Mouse (Mus musculus) liver, embryonic 14.5 days (tissue): ENCODE data around the gene Pcsk5. TPM values are rescaled to one million over a fixed set of nuclear protein-coding genes. Genes with fewer than 3 reads are reported as not detected.
A peak's percentile ranks its signal among the peaks of the same experiment; 100 is the strongest.

ENCODE experiments used
- ATAC-seq: fragments of 200-750 bp; cut with Nextera tagmentation; 2 replicates; pipeline ENCODE4 v1.8.0; 2017; ENCODE audit warnings: moderate number of reproducible peaks, mild to moderate bottlenecking, moderate library complexity; ENCODE audit not compliant: insufficient read depth
- DNase-seq, 3 experiments: peaks; one replicate each; pipeline ENCODE4 v3.0.0-alpha.2; 2012 to 2013; ENCODE audit warnings: low read depth in 3 of 3, low spot score in 3 of 3
- H3K27ac ChIP-seq: fragments of 300-500 bp; sonication (generic); 2 replicates; pipeline ENCODE4 v1.5.1; 2014; ENCODE audit warnings: moderate library complexity, mild to moderate bottlenecking, control low read depth, inconsistent platforms
- H3K27me3 ChIP-seq: fragments of 300-500 bp; sonication (generic); 2 replicates; pipeline ENCODE4 v1.6.1; 2014; ENCODE audit warnings: mild to moderate bottlenecking, low read length, moderate library complexity; ENCODE audit not compliant: control insufficient read depth, insufficient read depth
- H3K36me3 ChIP-seq: fragments of 300-500 bp; sonication (generic); replicated peaks from 2 replicates; pipeline ENCODE4 v1.6.1; 2014; ENCODE audit warnings: low read depth; ENCODE audit not compliant: control insufficient read depth, insufficient read depth
- H3K4me1 ChIP-seq, 2 experiments: fragments of 200-500 bp in 1 of 2; fragments of 300-500 bp in 1 of 2; sonication (generic) in 1 of 2; replicated peaks; 2 replicates each; pipeline ENCODE4 v1.6.1; 2012 to 2014; ENCODE audit warnings: antibody characterized with exemption in 1 of 2, inconsistent platforms in 1 of 2, low read length in 1 of 2; ENCODE audit not compliant: control insufficient read depth in 2 of 2, insufficient read depth in 2 of 2
- H3K4me2 ChIP-seq: fragments of 300-500 bp; sonication (generic); 2 replicates; pipeline ENCODE4 v1.6.1; 2014; ENCODE audit warnings: low read depth, mild to moderate bottlenecking, control low read depth, moderate library complexity
- H3K4me3 ChIP-seq, 2 experiments: fragments of 200-500 bp in 1 of 2; fragments of 300-500 bp in 1 of 2; sonication (generic) in 1 of 2; 2 replicates each; pipeline ENCODE4 v1.5.1; 2012 to 2014; ENCODE audit warnings: low read depth in 2 of 2, low read length in 2 of 2, mild to moderate bottlenecking in 2 of 2, control low read depth in 1 of 2, inconsistent platforms in 1 of 2, moderate library complexity in 1 of 2; ENCODE audit not compliant: insufficient read depth in 1 of 2
- H3K9ac ChIP-seq: fragments of 300-500 bp; sonication (generic); replicated peaks from 2 replicates; pipeline ENCODE4 v1.6.1; 2014; ENCODE audit warnings: mild to moderate bottlenecking, control low read depth, moderate library complexity
- H3K9me3 ChIP-seq: fragments of 300-500 bp; sonication (generic); 2 replicates; pipeline ENCODE4 v1.6.1; 2016; ENCODE audit warnings: low read length, mixed read lengths; ENCODE audit not compliant: control insufficient read depth
- CTCF ChIP-seq: IDR thresholded peaks from 2 replicates; pipeline ENCODE4 v1.5.1; 2016; ENCODE audit warnings: antibody characterized with exemption, low read depth, control low read depth
- EP300 ChIP-seq: IDR thresholded peaks from 2 replicates; pipeline ENCODE4 v1.6.1; 2016; ENCODE audit warnings: antibody characterized with exemption, low read depth
- WGBS: fragments of 180-500 bp; shearing (Covaris S2); extraction: QIAGEN DNeasy Blood & Tissue Kit; methylation state at CpG from one replicate; pipeline ENCODE4 v1.1.7; 2014; ENCODE audit not compliant: insufficient replicate concordance; 5-methylcytosine and 5-hydroxymethylcytosine counted together
- polyA plus RNA-seq, 2 experiments: library from polyadenylated mRNA; depleted of rRNA in 1 of 2; stranded (reverse) in 1 of 2; unstranded in 1 of 2; fragments of >200 nt; fragmentation: Nextera tagmentation in 1 of 2; extraction: Ambion mirVana in 1 of 2; gene quantifications; 2 replicates each; pipeline versions ENCODE4 v1.2.1 to v1.2.3; 2012 to 2014

Pcsk5 gene
- polyA plus RNA-seq (2012; rRNA removed) (0.52 and 0.61 TPM in 2 replicates), polyA plus RNA-seq (2014; fragmentation: Nextera tagmentation; extraction: Ambion mirVana) (0.58 and 1.2 TPM in 2 replicates)

GRCm38 (mm10) chr19:17837471-17837859 is at the start of gene Pcsk5:
Pcsk5 (minus strand) TSS chr19:17837632.
- peak within 1 kb of the TSS; percentile 43 to 48 for H3K4me3 ChIP-seq
- TF ChIP-seq EP300 = no peak
- no peak; the same call in 1 of the 2 replicates for TF ChIP-seq CTCF
- 0% methylated on average over 25 of the region's 36 CpGs for WGBS
- H3K9ac ChIP-seq = no peak within 1 kb of the TSS
- H3K27ac ChIP-seq = no peak within 1 kb of the TSS
- peak within 1 kb of the TSS; percentile 61 for H3K4me2 ChIP-seq
- peak in 2 of 3 experiments; percentile 17 to 24 for DNase-seq
- ATAC-seq = peak; percentile 68
- H3K9me3 ChIP-seq = no peaks in the 10 kb centered on the region
- no peaks in the 10 kb centered on the region for H3K36me3 ChIP-seq
- peaks cover 31% of the 10 kb centered on the region for H3K27me3 ChIP-seq
- no peaks in the 10 kb centered on the region for H3K4me1 ChIP-seq

GRCm38 (mm10) chr19:17875804-17876203 is 38.4 kb upstream of the Pcsk5 start:
- no peak for ATAC-seq
- no peak overlapping the region for H3K4me3 ChIP-seq
- no peaks in the 10 kb centered on the region for H3K4me1 ChIP-seq
- H3K27me3 ChIP-seq = no peaks in the 10 kb centered on the region
- H3K36me3 ChIP-seq = no peaks in the 10 kb centered on the region
- 64% methylated on average over 7 of the region's 7 CpGs for WGBS
- H3K9ac ChIP-seq = no peak overlapping the region
- no peak overlapping the region for H3K27ac ChIP-seq
- H3K4me2 ChIP-seq = no peak overlapping the region
- H3K9me3 ChIP-seq = no peaks in the 10 kb centered on the region
- TF ChIP-seq EP300 (no peak), CTCF (no peak)
- no peak for DNase-seq

GRCm38 (mm10) chr19:17874388-17874787 is 37.0 kb upstream of the Pcsk5 start:
- no peaks in the 10 kb centered on the region for H3K36me3 ChIP-seq
- no peaks in the 10 kb centered on the region for H3K4me1 ChIP-seq
- H3K4me2 ChIP-seq = no peak overlapping the region
- DNase-seq = no peak
- TF ChIP-seq CTCF = no peak
- TF ChIP-seq EP300 = no peak
- no peak overlapping the region for H3K9ac ChIP-seq
- H3K27me3 ChIP-seq = no peaks in the 10 kb centered on the region
- no peaks in the 10 kb centered on the region for H3K9me3 ChIP-seq
- no peak overlapping the region for H3K4me3 ChIP-seq
- ATAC-seq = no peak
- WGBS = 72% methylated on average over 2 of the region's 2 CpGs
- H3K27ac ChIP-seq = no peak overlapping the region

GRCm38 (mm10) chr19:17873755-17874154 is 36.3 kb upstream of the Pcsk5 start:
- DNase-seq = no peak
- Histone ChIP-seq H3K36me3 (no peaks in the 10 kb centered on the region), H3K9me3 (no peaks in the 10 kb centered on the region), H3K4me1 (no peaks in the 10 kb centered on the region), H3K4me2 (no peak overlapping the region), H3K9ac (no peak overlapping the region), H3K4me3 (no peak overlapping the region), H3K27me3 (no peaks in the 10 kb centered on the region), H3K27ac (no peak overlapping the region)
- ATAC-seq = no peak
- WGBS = 35% methylated on average over 2 of the region's 2 CpGs
- no peak for TF ChIP-seq CTCF
- TF ChIP-seq EP300 = no peak

- Histone ChIP-seq H3K4me2 (no peak overlapping the region), H3K27ac (no peak overlapping the region), H3K9ac (no peak overlapping the region), H3K9me3 (no peaks in the 10 kb centered on the region), H3K36me3 (no peaks in the 10 kb centered on the region), H3K4me1 (no peaks in the 10 kb centered on the region), H3K27me3 (no peaks in the 10 kb centered on the region), H3K4me3 (no peak overlapping the region)
- ATAC-seq = no peak
- no peak for DNase-seq
- TF ChIP-seq EP300 (no peak), CTCF (no peak)
- 50% methylated on average over 3 of the region's 3 CpGs for WGBS
Measured at GRCm38 (mm10) chr19:17866317-17866891, 29.0 kb upstream of the Pcsk5 start.
